Mouse (Mus musculus) G1E (cell line): ENCODE measurements around the gene Mfn2.

ENCODE experiments used
- CTCF ChIP-seq: IDR thresholded peaks from 2 replicates; pipeline ENCODE4 v1.5.1; 2012; ENCODE audit warnings: low read depth, low read length, inconsistent platforms, mixed read lengths
- GATA1 ChIP-seq: IDR thresholded peaks from 2 replicates; pipeline ENCODE4 v1.6.1; 2012; ENCODE audit warnings: borderline replicate concordance, low read length, inconsistent platforms, mixed read lengths
- POLR2AphosphoS5 ChIP-seq: IDR thresholded peaks from 2 replicates; pipeline ENCODE4 v1.6.1; 2012; ENCODE audit warnings: low read depth, low read length, inconsistent platforms; ENCODE audit not compliant: insufficient replicate concordance
- TAL1 ChIP-seq: conservative IDR thresholded peaks from 2 replicates; pipeline ENCODE4 v1.6.1; 2012; ENCODE audit warnings: low read depth, low read length, inconsistent platforms, mixed read lengths

- TF ChIP-seq CTCF (no peak), TAL1 (no peak), POLR2AphosphoS5 (no peak), GATA1 (no peak)
These were observed 36.7 kb downstream of the Mfn2 start for GRCm38 (mm10) chr4:147867563-147868449.
